Mouse (Mus musculus) kidney, adult 2 months (tissue): ENCODE measurements around the gene Amer3.

ENCODE experiments used
- CTCF ChIP-seq: fragments of 200-500 bp; conservative IDR thresholded peaks from 2 replicates; pipeline ENCODE4 v1.5.1; 2011; ENCODE audit warnings: low read depth, mild to moderate bottlenecking, control low read depth, low read length, moderate library complexity, mixed read lengths; ENCODE audit not compliant: insufficient read depth, insufficient read length
- POLR2A ChIP-seq: fragments of 200-500 bp; IDR thresholded peaks from one replicate; pipeline ENCODE4 v1.6.1; 2011; ENCODE audit warnings: low read depth, low read length, control low read depth

DNA sequence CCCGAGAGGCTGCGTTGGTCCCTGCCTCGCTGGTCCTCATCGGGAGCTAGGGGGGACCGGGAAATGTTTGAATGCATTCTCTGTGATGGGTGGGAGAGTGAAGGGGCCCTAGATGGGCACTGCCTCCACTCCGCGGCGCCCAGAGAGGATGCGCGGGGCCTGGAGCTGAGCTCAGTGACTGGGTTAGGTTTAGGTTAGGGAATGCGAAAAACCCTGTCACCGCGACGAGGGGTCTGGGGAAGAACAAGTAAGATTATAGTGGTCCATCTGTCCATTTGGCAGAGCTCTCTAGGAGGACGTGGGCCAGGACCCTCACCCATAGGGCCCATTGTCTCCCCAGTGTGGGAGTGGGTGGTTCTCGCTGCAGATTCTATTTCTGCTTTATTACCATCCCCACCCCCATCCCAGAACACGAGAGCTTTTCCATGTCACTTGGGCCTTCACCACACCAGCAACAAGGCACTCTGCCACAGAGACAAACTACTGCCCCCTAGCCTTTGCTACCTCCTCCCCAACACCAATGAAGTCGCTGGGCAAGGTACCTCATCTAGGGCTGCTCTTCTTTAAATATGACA lies 412 bp downstream of the Amer3 start:
- TF ChIP-seq CTCF (no peak), POLR2A (no peak)
